Mouse (Mus musculus) heart, adult 9 months (tissue): Measurements from ENCODE around the gene Gpam.
"Not testable (repeated sequence)": the region's sequence is repeated elsewhere in the genome, so short reads cannot be mapped to it uniquely, and the experiment has no call there.

Source experiments
- DNase-seq, 2 experiments: peaks; one replicate each; pipeline ENCODE4 v3.0.0; 2022; ENCODE audit warnings: low spot score in 2 of 2

Gene Gpam

GRCm38 (mm10) chr19:55127072-55127718 is at the start of gene Gpam:
TSS of gene Gpam (minus strand) at chr19:55127238.
- DNase-seq, result no peak

GRCm38 (mm10) chr19:55171585-55171984 is 44.5 kb upstream of the Gpam start:
- DNase-seq, result no peak

- no peak for DNase-seq
Measured at GRCm38 (mm10) chr19:55170399-55170798, 43.4 kb upstream of the Gpam start.

GRCm38 (mm10) chr19:55169236-55169729 is 42.2 kb upstream of the Gpam start:
- not testable (repeated sequence) for DNase-seq

- DNase-seq, result no peak
Measured at GRCm38 (mm10) chr19:55168360-55168759, 41.3 kb upstream of the Gpam start.

- DNase-seq, result no peak
Measured at GRCm38 (mm10) chr19:55167741-55168140, 40.7 kb upstream of the Gpam start.

- DNase-seq, result no peak
Measured at GRCm38 (mm10) chr19:55166741-55167140, 39.7 kb upstream of the Gpam start.

- DNase-seq, result no peak
Measured at GRCm38 (mm10) chr19:55165954-55166353, 38.9 kb upstream of the Gpam start.

- no peak for DNase-seq
Measured at GRCm38 (mm10) chr19:55165183-55165865, 38.3 kb upstream of the Gpam start.

- no peak for DNase-seq
Measured at GRCm38 (mm10) chr19:55164162-55164561, 37.1 kb upstream of the Gpam start.

GRCm38 (mm10) chr19:55162271-55162670 is 35.2 kb upstream of the Gpam start:
- no peak for DNase-seq

- DNase-seq, result no peak
Measured at GRCm38 (mm10) chr19:55159826-55160225, 32.8 kb upstream of the Gpam start.

GRCm38 (mm10) chr19:55158606-55159005 is 31.6 kb upstream of the Gpam start:
- no peak for DNase-seq

GRCm38 (mm10) chr19:55157029-55157428 is 30.0 kb upstream of the Gpam start:
- DNase-seq, result no peak

GRCm38 (mm10) chr19:55152983-55153382 is 25.9 kb upstream of the Gpam start:
- DNase-seq, result no peak

- DNase-seq, result not testable (repeated sequence)
Measured at GRCm38 (mm10) chr19:55152274-55152673, 25.2 kb upstream of the Gpam start.

GRCm38 (mm10) chr19:55149646-55150045 is 22.6 kb upstream of the Gpam start:
- DNase-seq, result no peak

- DNase-seq, result no peak
Measured at GRCm38 (mm10) chr19:55148109-55148508, 21.1 kb upstream of the Gpam start.

GRCm38 (mm10) chr19:55147568-55147967 is 20.5 kb upstream of the Gpam start:
- no peak for DNase-seq

- DNase-seq, result no peak
Measured at GRCm38 (mm10) chr19:55145136-55145535, 18.1 kb upstream of the Gpam start.

- no peak for DNase-seq
Measured at GRCm38 (mm10) chr19:55144691-55145090, 17.7 kb upstream of the Gpam start.

GRCm38 (mm10) chr19:55143391-55144300 is 16.6 kb upstream of the Gpam start:
- no peak for DNase-seq
